ENCODE assay signal across 22 mouse cellular contexts in genomic region chr2:37997966-37998365, GRCm38 (mm10).
"Had no signal": no experiment of that assay in that cellular context is flagged by ENCODE, and none has a peak within 500 bp of the region (broad histone marks: within the 10 kb centered on the region; RNA-seq: fewer than 3 reads in every experiment).

No protein-coding gene starts in this region.

- H3K36me3 ChIP-seq: limb, embryonic 13.5 days; neural tube, embryonic 12.5 days; neural tube, embryonic 15.5 days had no signal

- H3K9ac ChIP-seq: limb, embryonic 13.5 days; liver, embryonic 12.5 days; liver, embryonic 15.5 days; neural tube, embryonic 12.5 days; neural tube, embryonic 15.5 days had no signal

- H3K4me3 ChIP-seq: limb, embryonic 10.5 days; limb, embryonic 13.5 days; liver, embryonic 12.5 days; liver, embryonic 15.5 days; neural tube, embryonic 12.5 days; neural tube, embryonic 15.5 days had no signal

- H3K4me1 ChIP-seq: neural tube, embryonic 12.5 days; neural tube, embryonic 15.5 days had no signal

- ATAC-seq: liver, embryonic 12.5 days had no signal

- H3K27me3 ChIP-seq: limb, embryonic 13.5 days; liver, embryonic 12.5 days; liver, embryonic 15.5 days; neural tube, embryonic 12.5 days; neural tube, embryonic 15.5 days had no signal

- H3K27ac ChIP-seq: limb, embryonic 10.5 days; limb, embryonic 13.5 days; liver, embryonic 12.5 days; liver, embryonic 15.5 days; neural tube, embryonic 12.5 days; neural tube, embryonic 15.5 days; stomach, postnatal 0 days had no signal

- H3K4me2 ChIP-seq: limb, embryonic 13.5 days; liver, embryonic 12.5 days; liver, embryonic 15.5 days; midbrain, embryonic 11.5 days; neural tube, embryonic 12.5 days; neural tube, embryonic 15.5 days had no signal

- H3K9me3 ChIP-seq: limb, embryonic 10.5 days; limb, embryonic 13.5 days; liver, embryonic 12.5 days; liver, embryonic 15.5 days; neural tube, embryonic 12.5 days; neural tube, embryonic 15.5 days had no signal

- DNase-seq: kidney, adult 8-10 months; kidney, postnatal 14 days; kidney, postnatal 4 days; liver; lung, adult 2 months; lung, postnatal 14 days; lung, postnatal 4 days; midbrain, embryonic 14.5 days; right cerebral cortex, adult 18-20 months; right cerebral cortex, postnatal 14 days; right cerebral cortex, postnatal 4 days; thymus, adult 2 months; thymus, postnatal 14 days; thymus, postnatal 4 days had no signal
